Mouse (Mus musculus) liver, embryonic 14.5 days (tissue): Measurements from ENCODE around the gene Phkg2.

ENCODE experiments used
- CTCF ChIP-seq: IDR thresholded peaks from 2 replicates; pipeline ENCODE4 v1.5.1; 2016; ENCODE audit warnings: antibody characterized with exemption, low read depth, control low read depth
- EP300 ChIP-seq: IDR thresholded peaks from 2 replicates; pipeline ENCODE4 v1.6.1; 2016; ENCODE audit warnings: antibody characterized with exemption, low read depth

- TF ChIP-seq CTCF (no peak), EP300 (no peak)
Measured at GRCm38 (mm10) chr7:127611011-127611410, 37.9 kb downstream of the Phkg2 start.
